Mouse (Mus musculus) ES-E14 (cell line): Measurements from ENCODE around the gene Cic.

Experiments used
- CHD2 ChIP-seq: IDR thresholded peaks from 2 replicates; pipeline ENCODE4 v1.6.1; 2014; ENCODE audit warnings: mild to moderate bottlenecking, low read depth, low read length, inconsistent platforms
- HCFC1 ChIP-seq: IDR thresholded peaks from 2 replicates; pipeline ENCODE4 v1.6.1; 2012; ENCODE audit warnings: low read length, inconsistent platforms, borderline replicate concordance; ENCODE audit not compliant: insufficient read depth
- MAFK ChIP-seq: IDR thresholded peaks from 2 replicates; pipeline ENCODE4 v1.6.1; 2014; ENCODE audit warnings: mild to moderate bottlenecking, low read depth, low read length, inconsistent platforms; ENCODE audit not compliant: insufficient read depth

DNA sequence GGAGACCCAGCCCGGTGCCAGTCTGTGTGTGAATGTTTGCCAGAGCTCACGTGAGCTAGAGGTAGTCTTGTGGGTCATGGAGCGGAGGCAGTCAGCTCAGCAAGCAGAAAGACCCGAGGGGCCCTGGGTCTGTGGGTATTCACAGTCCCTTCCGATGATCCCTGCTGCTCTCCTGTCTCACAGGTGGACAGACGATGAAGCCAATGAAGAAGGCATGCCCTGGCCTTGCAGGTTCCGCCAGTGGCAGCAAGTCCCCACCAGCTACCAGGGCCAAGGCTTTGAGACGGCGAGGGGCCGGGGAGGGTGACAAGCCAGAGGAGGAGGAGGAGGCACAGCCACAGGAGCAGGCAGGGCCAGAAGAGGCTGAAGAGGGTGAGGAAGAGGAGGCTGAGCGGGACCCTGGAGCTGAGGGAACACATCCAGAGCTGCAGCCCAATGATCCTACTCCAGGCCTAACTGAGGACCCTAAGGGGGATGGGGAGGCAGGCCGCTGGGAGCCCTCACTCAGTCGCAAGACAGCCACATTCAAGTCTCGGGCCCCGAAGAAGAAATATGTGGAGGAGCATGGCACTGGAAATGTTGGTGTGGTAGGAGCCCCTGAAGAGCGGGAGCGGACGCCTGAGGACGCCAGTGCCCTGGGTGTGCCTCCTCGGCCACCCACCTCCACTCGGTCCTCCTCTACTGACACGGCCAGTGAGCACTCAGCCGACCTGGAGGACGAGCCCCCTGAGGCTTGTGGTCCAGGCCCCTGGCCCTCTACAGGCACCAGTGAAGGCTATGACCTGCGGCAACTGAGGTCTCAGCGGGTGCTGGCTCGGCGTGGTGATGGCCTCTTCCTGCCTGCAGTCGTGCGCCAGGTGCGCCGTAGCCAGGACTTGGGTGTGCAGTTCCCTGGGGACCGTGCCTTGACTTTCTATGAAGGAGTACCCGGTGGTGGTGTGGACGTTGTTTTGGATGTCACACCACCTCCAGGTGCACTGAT, 3.4 kb downstream of the Cic start:
- no peak for TF ChIP-seq HCFC1
- no peak for TF ChIP-seq MAFK
- no peak for TF ChIP-seq CHD2
